Mouse (Mus musculus) erythroblast, embryonic 14.5 days (primary cell): ENCODE measurements around the gene Ndufb2.

Experiments
- GATA1 ChIP-seq: IDR thresholded peaks from 2 replicates; pipeline ENCODE4 v1.6.1; 2012; ENCODE audit warnings: low read length, inconsistent platforms, mixed read lengths
- TAL1 ChIP-seq: IDR thresholded peaks from 3 replicates; pipeline ENCODE4 v1.6.1; 2012; ENCODE audit warnings: low read length, inconsistent platforms, mixed read lengths

GRCm38 (mm10) chr6:39557723-39558261 is 34.6 kb upstream of the Ndufb2 start, which contains the start of gene Dennd2a:
- no peak for TF ChIP-seq GATA1
- no peak for TF ChIP-seq TAL1
